Mouse (Mus musculus): ENCODE data around the gene Hyal4.

The Hyal4 gene

DNA sequence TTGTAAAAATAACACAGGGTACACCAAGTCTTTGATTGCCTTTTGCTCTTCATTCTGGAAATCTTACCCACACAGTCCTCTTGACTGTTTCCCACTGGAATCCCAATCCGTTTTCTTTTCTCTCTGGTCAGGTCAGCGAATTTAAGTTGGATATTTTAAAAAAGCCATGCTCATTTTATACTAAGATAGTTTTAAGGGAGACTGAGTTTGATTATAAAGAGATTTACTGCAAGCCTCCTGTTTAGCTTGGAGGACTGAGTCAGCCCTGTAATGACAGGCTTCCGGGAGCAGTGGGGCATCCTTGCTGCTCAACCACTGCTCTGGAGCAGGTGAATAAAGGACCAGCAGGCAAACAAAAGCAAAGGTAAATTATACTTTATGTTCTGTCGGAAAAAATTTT is at the start of gene Hyal4:
Gene Hyal4, plus strand, starts transcription at position 301 of the 400 bp plus-strand sequence.
- no peak for DNase-seq (ENCODE audit: low spot score in 2 of 2)

DNA sequence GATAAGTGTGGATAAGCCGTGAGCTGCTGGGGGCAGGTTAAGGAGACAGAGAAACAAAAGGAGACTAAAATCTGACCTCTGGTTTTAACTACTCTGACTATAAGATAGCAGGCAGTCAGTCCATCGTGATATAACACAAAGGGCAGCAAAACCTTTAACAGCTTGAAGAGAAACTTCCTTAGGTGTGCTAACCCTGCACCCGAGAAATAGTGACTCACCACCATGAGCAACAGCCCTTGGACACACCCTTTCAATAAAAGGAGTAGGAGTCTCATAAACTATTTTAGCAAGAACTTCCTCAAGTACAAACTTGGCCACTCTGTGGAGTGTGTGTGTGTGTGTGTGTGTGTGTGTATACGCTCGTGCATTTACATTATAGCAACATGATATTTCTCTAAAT is 41.0 kb upstream of the Hyal4 start:
- DNase-seq (ENCODE audit: low spot score in 2 of 2): no peak

DNA sequence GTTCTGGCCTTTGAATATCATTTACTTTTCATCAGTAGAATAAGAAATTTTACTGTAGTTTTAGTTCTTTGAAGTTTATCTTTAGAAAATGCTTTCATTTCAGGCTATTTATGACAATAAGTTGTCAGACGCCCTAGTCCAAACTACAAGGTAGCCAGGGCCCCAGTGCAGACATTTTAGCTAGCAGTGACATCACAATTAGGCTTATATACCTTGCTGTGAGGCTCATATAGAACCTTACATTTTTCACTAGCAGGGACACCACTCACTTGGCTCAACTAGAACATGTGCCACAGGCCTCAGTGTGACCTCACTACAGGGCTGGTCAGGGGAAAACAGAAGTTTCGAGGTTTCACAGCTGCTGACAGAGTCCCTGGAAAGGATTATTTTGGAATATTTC is 40.6 kb upstream of the Hyal4 start:
- no peak for DNase-seq (ENCODE audit: low spot score in 2 of 2)

GRCm38 (mm10) chr6:24721317-24722099 is 26.6 kb upstream of the Hyal4 start:
- no peak for DNase-seq (ENCODE audit: low spot score in 2 of 2)

DNA sequence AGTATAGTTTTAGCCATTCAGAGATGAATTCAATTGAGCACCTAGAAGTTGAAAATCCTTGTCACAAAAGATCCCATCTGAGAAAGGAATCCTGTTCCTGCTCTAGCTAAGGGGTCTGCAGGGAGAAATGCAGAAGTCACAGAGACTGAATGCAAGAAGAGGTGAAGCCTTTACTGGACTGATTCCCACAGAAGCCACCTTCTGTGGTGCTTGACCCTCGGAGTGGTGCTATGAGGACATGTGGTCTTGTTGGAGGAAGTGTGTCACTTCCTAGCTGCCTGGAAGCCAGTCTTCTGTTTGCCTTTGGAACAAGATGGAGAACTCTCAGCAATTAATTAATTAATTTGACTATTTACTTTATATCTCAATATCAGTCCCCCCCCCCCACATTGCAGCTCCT is 20.0 kb upstream of the Hyal4 start:
- DNase-seq (ENCODE audit: low spot score in 2 of 2): no peak

DNA sequence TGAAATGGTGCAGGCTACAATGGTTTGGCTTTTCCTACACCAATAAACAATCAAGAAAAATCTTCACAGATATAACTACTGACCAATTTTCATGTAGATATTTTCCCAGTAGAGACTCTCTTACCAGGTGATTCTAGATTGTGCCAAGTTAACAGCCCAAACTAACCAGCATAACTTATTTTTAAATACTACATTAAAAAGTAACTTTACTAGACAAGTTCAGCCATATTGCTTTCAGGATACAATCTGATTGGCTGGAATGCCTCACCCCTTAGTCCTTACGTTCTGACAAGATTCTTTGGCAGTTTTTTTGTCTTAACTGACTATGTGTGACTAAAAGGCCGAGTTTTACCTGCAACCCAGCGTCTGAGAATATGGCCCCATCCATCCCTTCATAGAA is 15.2 kb upstream of the Hyal4 start, which contains the start of gene Hyal6:
Gene Hyal6, plus strand, starts transcription at position 301 of the 400 bp plus-strand sequence.
- DNase-seq (ENCODE audit: low spot score in 2 of 2): no peak

GRCm38 (mm10) chr6:24734565-24734964 is 13.6 kb upstream of the Hyal4 start:
- no peak for DNase-seq (ENCODE audit: low spot score in 2 of 2)

- DNase-seq (ENCODE audit: low spot score in 2 of 2): no peak
These were observed 11.2 kb downstream of the Hyal4 start for GRCm38 (mm10) chr6:24759281-24759680.

GRCm38 (mm10) chr6:24766261-24766660 is 18.1 kb downstream of the Hyal4 start:
- DNase-seq (ENCODE audit: low spot score in 2 of 2): no peak

GRCm38 (mm10) chr6:24779182-24779581 is 31.1 kb downstream of the Hyal4 start:
- no peak for DNase-seq (ENCODE audit: low spot score in 2 of 2)

DNA sequence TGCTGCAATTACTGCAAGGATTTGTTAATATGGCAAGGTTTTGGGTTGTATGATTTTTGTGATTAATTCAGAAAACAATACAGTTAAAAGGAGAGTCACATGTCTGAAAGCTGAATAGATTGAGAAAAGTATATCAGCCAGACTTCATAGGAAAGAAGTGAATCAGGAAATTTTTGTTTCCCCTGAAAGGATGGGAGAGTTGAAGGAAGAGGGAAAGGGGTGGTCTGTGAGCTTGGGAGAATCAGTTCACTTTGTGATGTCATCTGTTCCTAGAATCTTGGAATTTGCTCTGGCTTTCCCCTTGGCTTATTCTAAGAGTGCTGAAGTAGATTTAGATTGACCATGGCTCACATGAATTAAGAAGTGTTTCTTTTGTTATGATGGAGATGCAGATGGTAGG is 42.8 kb downstream of the Hyal4 start, which contains the start of gene Spam1:
Gene Spam1, plus strand, starts transcription at position 301 of the 400 bp plus-strand sequence.
- DNase-seq (ENCODE audit: low spot score in 2 of 2): no peak

Data from spleen, postnatal 36 days (tissue).